Comparison of ENCODE assay signal across 8 mouse cellular contexts in the genomic region with DNA sequence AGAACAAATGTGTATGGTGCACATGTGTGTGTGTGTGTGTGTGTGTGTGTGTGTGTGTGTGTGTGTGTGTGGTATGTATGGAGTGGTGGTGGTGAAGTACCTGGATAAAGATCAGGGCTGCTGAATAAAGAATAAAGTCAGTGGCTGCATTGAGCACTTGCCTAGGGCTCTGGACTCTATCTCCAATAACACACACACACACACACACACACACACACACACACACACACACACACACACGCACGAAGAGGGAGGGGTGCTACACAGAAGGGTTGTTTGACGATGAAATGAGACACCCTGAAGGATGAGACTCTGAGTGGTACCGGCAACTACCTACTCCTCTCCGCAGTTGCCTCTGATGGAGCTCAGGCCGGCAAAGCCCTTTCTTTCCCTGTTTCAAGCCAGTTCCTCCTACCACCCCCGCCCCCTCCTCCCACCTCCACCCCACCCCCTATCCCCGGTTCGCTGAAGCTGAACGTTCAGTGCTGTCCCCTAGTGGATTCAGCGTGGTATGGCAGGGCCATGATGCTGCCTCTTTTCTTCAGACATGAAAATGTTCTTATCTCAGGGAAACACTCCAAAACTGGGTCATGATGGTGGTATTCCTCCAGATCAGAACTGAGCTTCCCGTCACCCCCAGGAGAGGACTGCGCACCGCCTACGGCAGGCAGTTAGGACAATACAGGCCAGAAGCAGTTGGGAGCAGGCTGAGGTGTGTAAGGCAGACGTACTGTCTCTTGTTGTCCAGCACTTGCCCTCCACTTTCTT. TPM values are rescaled to one million over a fixed set of nuclear protein-coding genes. Genes with fewer than 3 reads are reported as not detected.
DNase-seq lines count a peak whose midpoint lies in the region; ATAC-seq lines count a peak whose summit lies in the region.
"Had no signal": no experiment of that assay in that cellular context is flagged by ENCODE, and none has a peak within 500 bp of the region (broad histone marks: within the 10 kb centered on the region; RNA-seq: fewer than 3 reads in every experiment).

No protein-coding gene starts in this region.

- H3K36me3 ChIP-seq in embryonic facial prominence, embryonic 14.5 days (ENCODE audit: control insufficient read depth, insufficient read depth, low read length), result no peaks in the 10 kb centered on the region
- no peaks in the 10 kb centered on the region for H3K36me3 ChIP-seq in hindbrain, embryonic 11.5 days (ENCODE audit: control insufficient read depth, insufficient read depth, low read length)

- H3K27ac ChIP-seq in embryonic facial prominence, embryonic 14.5 days (replicated peaks; ENCODE audit: low read depth, low read length), result no peak overlapping the region
- no peak overlapping the region for H3K27ac ChIP-seq in hindbrain, embryonic 11.5 days (ENCODE audit: low read depth, low read length)

- H3K9ac ChIP-seq in embryonic facial prominence, embryonic 14.5 days (ENCODE audit: low read depth, low read length), result no peak overlapping the region
- H3K9ac ChIP-seq in hindbrain, embryonic 11.5 days (ENCODE audit: low read depth, low read length), result no peak overlapping the region

- no peaks in the 10 kb centered on the region for H3K4me1 ChIP-seq in embryonic facial prominence, embryonic 14.5 days (ENCODE audit: control insufficient read depth, insufficient read depth, low read length)
- H3K4me1 ChIP-seq in hindbrain, embryonic 11.5 days (replicated peaks; ENCODE audit: control insufficient read depth, insufficient read depth, low read length), result no peaks in the 10 kb centered on the region

- peak; percentile 85 for DNase-seq in ES-CJ7 (ENCODE audit: low read depth, low spot score)
- DNase-seq in adrenal gland, postnatal 25 days, result peak; percentile 44
- DNase-seq in embryonic facial prominence, embryonic 14.5 days (ENCODE audit: low spot score), result peak; percentile 70
- peak; percentile 86 for DNase-seq in hindbrain, embryonic 11.5 days (ENCODE audit: low spot score)
- DNase-seq in layer of hippocampus, postnatal 25 days (ENCODE audit: extremely low spot score in 1 of 2, low spot score in 1 of 2), result peak; percentile 44 to 54
- DNase-seq in lung, postnatal 14 days, result peak; percentile 53
- DNase-seq in right cerebral cortex, adult 18-20 months, result peak; percentile 32

- WGBS in embryonic facial prominence, embryonic 14.5 days, result 18% methylated on average over 12 of the region's 16 CpGs
- WGBS in hindbrain, embryonic 11.5 days, result 12% methylated on average over 14 of the region's 16 CpGs

- ATAC-seq in embryonic facial prominence, embryonic 14.5 days (ENCODE audit: low read depth), result peak; percentile 30; the same call in 1 of the 2 replicates
- peak; percentile 72 for ATAC-seq in hindbrain, embryonic 11.5 days (ENCODE audit: low FRiP score)

- no peaks in the 10 kb centered on the region for H3K9me3 ChIP-seq in embryonic facial prominence, embryonic 14.5 days (ENCODE audit: control insufficient read depth, low read length)
- no peaks in the 10 kb centered on the region for H3K9me3 ChIP-seq in hindbrain, embryonic 11.5 days (ENCODE audit: control insufficient read depth, low read length)

- H3K27me3 ChIP-seq in embryonic facial prominence, embryonic 14.5 days (replicated peaks; ENCODE audit: control insufficient read depth, insufficient read depth, low read length), result peaks cover 4% of the 10 kb centered on the region; the same call in 1 of the 2 replicates
- H3K27me3 ChIP-seq in hindbrain, embryonic 11.5 days (ENCODE audit: control insufficient read depth, insufficient read depth, low read length), result no peaks in the 10 kb centered on the region

- peak overlapping the region; percentile 49 for H3K4me2 ChIP-seq in embryonic facial prominence, embryonic 14.5 days (ENCODE audit: low read depth, low read length)
- H3K4me2 ChIP-seq in hindbrain, embryonic 11.5 days (replicated peaks; ENCODE audit: low read depth, low read length), result peak overlapping the region; percentile 23; the same call in 1 of the 2 replicates

- H3K4me3 ChIP-seq in embryonic facial prominence, embryonic 14.5 days (ENCODE audit: low read depth, low read length), result peak overlapping the region; percentile 28
- H3K4me3 ChIP-seq in hindbrain, embryonic 11.5 days (ENCODE audit: low read depth, low read length), result 0 out of 2 replicates have a peak overlapping the region, but pooled peaks have one; percentile 8
- H3K4me3 ChIP-seq: myocyte had no signal

RNA-seq across cellular contexts. Expression of gene Ffar1, which starts 1.5 kb away (rescaled TPM):
- total RNA-seq in adrenal gland, postnatal 25 days (2021), result not detected in 2 replicates
- polyA plus RNA-seq in embryonic facial prominence, embryonic 14.5 days (2014; fragmentation: Nextera tagmentation; extraction: Ambion mirVana), result not detected in 2 replicates
- not detected in 2 replicates for polyA plus RNA-seq in hindbrain, embryonic 11.5 days (2014; fragmentation: Nextera tagmentation; extraction: Ambion mirVana)
- total RNA-seq in layer of hippocampus, postnatal 25 days (2021), result not detected
- polyA plus RNA-seq: myocyte had no signal

RNA-seq across cellular contexts. Expression of gene Ffar3, which starts 3.8 kb away (rescaled TPM):
- 0.70 TPM in 1 of 2 replicates, not detected in the other for total RNA-seq in adrenal gland, postnatal 25 days (2021)
- not detected in 2 replicates for polyA plus RNA-seq in embryonic facial prominence, embryonic 14.5 days (2014; fragmentation: Nextera tagmentation; extraction: Ambion mirVana)
- polyA plus RNA-seq in hindbrain, embryonic 11.5 days (2014; fragmentation: Nextera tagmentation; extraction: Ambion mirVana), result not detected in 2 replicates
- total RNA-seq in layer of hippocampus, postnatal 25 days (2021), result not detected
- polyA plus RNA-seq: myocyte had no signal

RNA-seq across cellular contexts. Expression of gene Cd22, which starts 20.3 kb away (rescaled TPM):
- total RNA-seq in adrenal gland, postnatal 25 days (2021), result 0.30 TPM in 1 of 2 replicates, not detected in the other
- 0.22 TPM in 1 of 2 replicates, not detected in the other for polyA plus RNA-seq in embryonic facial prominence, embryonic 14.5 days (2014; fragmentation: Nextera tagmentation; extraction: Ambion mirVana)
- not detected in 2 replicates for polyA plus RNA-seq in hindbrain, embryonic 11.5 days (2014; fragmentation: Nextera tagmentation; extraction: Ambion mirVana)
- total RNA-seq in layer of hippocampus, postnatal 25 days (2021), result not detected
- polyA plus RNA-seq: myocyte had no signal

RNA-seq across cellular contexts. Expression of gene Ffar2, which starts 36.2 kb away (rescaled TPM):
- 0.52 TPM in 1 of 2 replicates, not detected in the other for total RNA-seq in adrenal gland, postnatal 25 days (2021)
- 0.14 and 0.46 TPM in 2 replicates for polyA plus RNA-seq in embryonic facial prominence, embryonic 14.5 days (2014; fragmentation: Nextera tagmentation; extraction: Ambion mirVana)
- polyA plus RNA-seq in hindbrain, embryonic 11.5 days (2014; fragmentation: Nextera tagmentation; extraction: Ambion mirVana), result 0.20 TPM in 1 of 2 replicates, not detected in the other
- not detected for total RNA-seq in layer of hippocampus, postnatal 25 days (2021)
- polyA plus RNA-seq: myocyte had no signal

RNA-seq across cellular contexts. Expression of gene Mag, which starts 54.9 kb away (rescaled TPM):
- 0.21 TPM in 1 of 2 replicates, not detected in the other for total RNA-seq in adrenal gland, postnatal 25 days (2021)
- polyA plus RNA-seq in embryonic facial prominence, embryonic 14.5 days (2014; fragmentation: Nextera tagmentation; extraction: Ambion mirVana), result 1.3 and 1.4 TPM in 2 replicates
- 0.28 and 0.73 TPM in 2 replicates for polyA plus RNA-seq in hindbrain, embryonic 11.5 days (2014; fragmentation: Nextera tagmentation; extraction: Ambion mirVana)
- total RNA-seq in layer of hippocampus, postnatal 25 days (2021), result 100 to 1,000 TPM; 319 to 342 TPM

Comparison
In these comparisons a context has a peak if more than half of its experiments do, and no peak if none do; other contexts are left out.
1. DNase-seq: peak in every context shown above with its lines; median percentile 86 in hindbrain, embryonic 11.5 days; 85 in ES-CJ7; 70 in embryonic facial prominence, embryonic 14.5 days; 53 in lung, postnatal 14 days; 49 in layer of hippocampus, postnatal 25 days; 44 in adrenal gland, postnatal 25 days; 32 in right cerebral cortex, adult 18-20 months.